Mouse (Mus musculus): Measurements from ENCODE around the gene 4921524J17Rik. TPM values are rescaled to one million over a fixed set of nuclear protein-coding genes. Genes with fewer than 3 reads are reported as not detected.

4921524J17Rik gene
- polyA plus RNA-seq, 1 experiment from 2014 or later = 45.0 TPM

- WGBS = 94% methylated on average over 6 of the region's 6 CpGs
Measured at GRCm38 (mm10) chr8:85393199-85393598, 39.4 kb downstream of the 4921524J17Rik start.

GRCm38 (mm10) chr8:85391438-85391837 is 41.2 kb downstream of the 4921524J17Rik start:
- 69% methylated on average over 1 of the region's 1 CpGs for WGBS
- H3K27ac ChIP-seq (replicated peaks; ENCODE audit: low read depth, low read length) = no peak overlapping the region
- H3K9me3 ChIP-seq (ENCODE audit: control insufficient read depth, low read length) = no peaks in the 10 kb centered on the region
- ATAC-seq (ENCODE audit: insufficient number of reproducible peaks, low FRiP score, low TSS enrichment, low read depth) (no peak), DNase-seq (ENCODE audit: low spot score) (no peak)
- no peaks in the 10 kb centered on the region for H3K36me3 ChIP-seq (ENCODE audit: control insufficient read depth, insufficient read depth, low read length)
- no peak overlapping the region for H3K4me3 ChIP-seq (ENCODE audit: low read depth, low read length)
- no peaks in the 10 kb centered on the region for H3K4me1 ChIP-seq (ENCODE audit: control insufficient read depth, insufficient read depth, low read length)
- no peaks in the 10 kb centered on the region for H3K27me3 ChIP-seq (ENCODE audit: control insufficient read depth, insufficient read depth, low read length)
- H3K9ac ChIP-seq (ENCODE audit: low read length) = no peak overlapping the region
- H3K4me2 ChIP-seq (ENCODE audit: low read depth, severe bottlenecking) = no peak overlapping the region

More at GRCm38 (mm10) chr8:85393199-85393598, 39.4 kb downstream of the 4921524J17Rik start:
- Histone ChIP-seq H3K36me3 (ENCODE audit: control insufficient read depth, insufficient read depth, low read length) (no peaks in the 10 kb centered on the region), H3K4me2 (ENCODE audit: low read depth, severe bottlenecking) (no peak overlapping the region), H3K9ac (ENCODE audit: low read length) (no peak overlapping the region), H3K4me1 (ENCODE audit: control insufficient read depth, insufficient read depth, low read length) (no peaks in the 10 kb centered on the region), H3K4me3 (ENCODE audit: low read depth, low read length) (no peak overlapping the region), H3K27me3 (ENCODE audit: control insufficient read depth, insufficient read depth, low read length) (no peaks in the 10 kb centered on the region), H3K9me3 (ENCODE audit: control insufficient read depth, low read length) (no peaks in the 10 kb centered on the region), H3K27ac (replicated peaks; ENCODE audit: low read depth, low read length) (no peak overlapping the region)
- DNase-seq (ENCODE audit: low spot score) = no peak
- ATAC-seq (ENCODE audit: insufficient number of reproducible peaks, low FRiP score, low TSS enrichment, low read depth) = no peak

GRCm38 (mm10) chr8:85386205-85386604 is 46.4 kb downstream of the 4921524J17Rik start, which contains the start of gene Mylk3:
Mylk3 (minus strand) TSS chr8:85386345.
- Histone ChIP-seq H3K4me2 (ENCODE audit: low read depth, severe bottlenecking) (no peak within 1 kb of the TSS), H3K9ac (ENCODE audit: low read length) (no peak within 1 kb of the TSS), H3K27me3 (ENCODE audit: control insufficient read depth, insufficient read depth, low read length) (no peaks in the 10 kb centered on the region), H3K4me1 (ENCODE audit: control insufficient read depth, insufficient read depth, low read length) (no peaks in the 10 kb centered on the region), H3K4me3 (ENCODE audit: low read depth, low read length) (no peak within 1 kb of the TSS), H3K36me3 (ENCODE audit: control insufficient read depth, insufficient read depth, low read length) (no peaks in the 10 kb centered on the region), H3K9me3 (ENCODE audit: control insufficient read depth, low read length) (no peaks in the 10 kb centered on the region), H3K27ac (replicated peaks; ENCODE audit: low read depth, low read length) (no peak within 1 kb of the TSS)
- WGBS = 81% methylated on average over 6 of the region's 6 CpGs
- ATAC-seq (ENCODE audit: insufficient number of reproducible peaks, low FRiP score, low TSS enrichment, low read depth) = no peak
- no peak for DNase-seq (ENCODE audit: low spot score)

GRCm38 (mm10) chr8:85381926-85382325 is 50.7 kb downstream of the 4921524J17Rik start:
- Histone ChIP-seq H3K4me3 (ENCODE audit: low read depth, low read length) (no peak overlapping the region), H3K27me3 (ENCODE audit: control insufficient read depth, insufficient read depth, low read length) (no peaks in the 10 kb centered on the region), H3K9ac (ENCODE audit: low read length) (no peak overlapping the region), H3K36me3 (ENCODE audit: control insufficient read depth, insufficient read depth, low read length) (no peaks in the 10 kb centered on the region), H3K9me3 (ENCODE audit: control insufficient read depth, low read length) (no peaks in the 10 kb centered on the region), H3K27ac (replicated peaks; ENCODE audit: low read depth, low read length) (no peak overlapping the region), H3K4me2 (ENCODE audit: low read depth, severe bottlenecking) (no peak overlapping the region), H3K4me1 (ENCODE audit: control insufficient read depth, insufficient read depth, low read length) (peaks cover 8% of the 10 kb centered on the region; the same call in 1 of the 2 replicates)
- DNase-seq (ENCODE audit: low spot score) (no peak), ATAC-seq (ENCODE audit: insufficient number of reproducible peaks, low FRiP score, low TSS enrichment, low read depth) (no peak)
- 83% methylated on average over 4 of the region's 4 CpGs for WGBS

GRCm38 (mm10) chr8:85380824-85381209 is 51.8 kb downstream of the 4921524J17Rik start:
- H3K4me2 ChIP-seq (ENCODE audit: low read depth, severe bottlenecking) = no peak overlapping the region
- no peak overlapping the region for H3K9ac ChIP-seq (ENCODE audit: low read length)
- H3K4me1 ChIP-seq (ENCODE audit: control insufficient read depth, insufficient read depth, low read length) = peaks cover 8% of the 10 kb centered on the region; the same call in 1 of the 2 replicates
- no peaks in the 10 kb centered on the region for H3K36me3 ChIP-seq (ENCODE audit: control insufficient read depth, insufficient read depth, low read length)
- no peak overlapping the region for H3K27ac ChIP-seq (replicated peaks; ENCODE audit: low read depth, low read length)
- WGBS = 75% methylated on average over 8 of the region's 8 CpGs
- H3K9me3 ChIP-seq (ENCODE audit: control insufficient read depth, low read length) = no peaks in the 10 kb centered on the region
- no peak for DNase-seq (ENCODE audit: low spot score)
- no peak for ATAC-seq (ENCODE audit: insufficient number of reproducible peaks, low FRiP score, low TSS enrichment, low read depth)
- no peaks in the 10 kb centered on the region for H3K27me3 ChIP-seq (ENCODE audit: control insufficient read depth, insufficient read depth, low read length)
- no peak overlapping the region for H3K4me3 ChIP-seq (ENCODE audit: low read depth, low read length)

- 82% methylated on average over 10 of the region's 10 CpGs for WGBS
- H3K9ac ChIP-seq (ENCODE audit: low read length) = no peak overlapping the region
- no peak for ATAC-seq (ENCODE audit: insufficient number of reproducible peaks, low FRiP score, low TSS enrichment, low read depth)
- H3K9me3 ChIP-seq (ENCODE audit: control insufficient read depth, low read length) = no peaks in the 10 kb centered on the region
- no peaks in the 10 kb centered on the region for H3K27me3 ChIP-seq (ENCODE audit: control insufficient read depth, insufficient read depth, low read length)
- H3K4me3 ChIP-seq (ENCODE audit: low read depth, low read length) = no peak overlapping the region
- DNase-seq (ENCODE audit: low spot score) = no peak
- H3K36me3 ChIP-seq (ENCODE audit: control insufficient read depth, insufficient read depth, low read length) = no peaks in the 10 kb centered on the region
- H3K4me2 ChIP-seq (ENCODE audit: low read depth, severe bottlenecking) = no peak overlapping the region
- H3K27ac ChIP-seq (replicated peaks; ENCODE audit: low read depth, low read length) = no peak overlapping the region
- H3K4me1 ChIP-seq (ENCODE audit: control insufficient read depth, insufficient read depth, low read length) = peaks cover 8% of the 10 kb centered on the region; the same call in 1 of the 2 replicates
Measured at GRCm38 (mm10) chr8:85380123-85380823, 52.4 kb downstream of the 4921524J17Rik start.

- WGBS = 33% methylated on average over 2 of the region's 2 CpGs
- H3K36me3 ChIP-seq (ENCODE audit: control insufficient read depth, insufficient read depth, low read length) = no peaks in the 10 kb centered on the region
- 0 out of 2 replicates have a peak overlapping the region, but pooled peaks have one; percentile 21 for H3K27ac ChIP-seq (replicated peaks; ENCODE audit: low read depth, low read length)
- no peak overlapping the region for H3K4me2 ChIP-seq (ENCODE audit: low read depth, severe bottlenecking)
- no peaks in the 10 kb centered on the region for H3K27me3 ChIP-seq (ENCODE audit: control insufficient read depth, insufficient read depth, low read length)
- ATAC-seq (ENCODE audit: insufficient number of reproducible peaks, low FRiP score, low TSS enrichment, low read depth) (no peak), DNase-seq (ENCODE audit: low spot score) (no peak)
- no peak overlapping the region for H3K9ac ChIP-seq (ENCODE audit: low read length)
- H3K9me3 ChIP-seq (ENCODE audit: control insufficient read depth, low read length) = no peaks in the 10 kb centered on the region
- H3K4me1 ChIP-seq (ENCODE audit: control insufficient read depth, insufficient read depth, low read length) = peaks cover 8% of the 10 kb centered on the region; the same call in 1 of the 2 replicates
- H3K4me3 ChIP-seq (ENCODE audit: low read depth, low read length) = no peak overlapping the region
Measured at GRCm38 (mm10) chr8:85379142-85379781, 53.4 kb downstream of the 4921524J17Rik start.

GRCm38 (mm10) chr8:85376516-85376915 is 56.1 kb downstream of the 4921524J17Rik start:
- no peaks in the 10 kb centered on the region for H3K36me3 ChIP-seq (ENCODE audit: control insufficient read depth, insufficient read depth, low read length)

More at GRCm38 (mm10) chr8:85376516-85376915, 56.1 kb downstream of the 4921524J17Rik start:
- no peaks in the 10 kb centered on the region for H3K27me3 ChIP-seq (ENCODE audit: control insufficient read depth, insufficient read depth, low read length)
- H3K9ac ChIP-seq (ENCODE audit: low read length) = no peak overlapping the region
- WGBS = 66% methylated on average over 3 of the region's 3 CpGs
- ATAC-seq (ENCODE audit: insufficient number of reproducible peaks, low FRiP score, low TSS enrichment, low read depth) (no peak), DNase-seq (ENCODE audit: low spot score) (no peak)
- no peak overlapping the region for H3K27ac ChIP-seq (replicated peaks; ENCODE audit: low read depth, low read length)
- H3K4me1 ChIP-seq (ENCODE audit: control insufficient read depth, insufficient read depth, low read length) = peaks cover 8% of the 10 kb centered on the region; the same call in 1 of the 2 replicates
- H3K4me2 ChIP-seq (ENCODE audit: low read depth, severe bottlenecking) = no peak overlapping the region
- H3K4me3 ChIP-seq (ENCODE audit: low read depth, low read length) = no peak overlapping the region
- no peaks in the 10 kb centered on the region for H3K9me3 ChIP-seq (ENCODE audit: control insufficient read depth, low read length)
